Mouse (Mus musculus): ENCODE measurements around the gene Brsk2.

Brsk2 gene

DNA sequence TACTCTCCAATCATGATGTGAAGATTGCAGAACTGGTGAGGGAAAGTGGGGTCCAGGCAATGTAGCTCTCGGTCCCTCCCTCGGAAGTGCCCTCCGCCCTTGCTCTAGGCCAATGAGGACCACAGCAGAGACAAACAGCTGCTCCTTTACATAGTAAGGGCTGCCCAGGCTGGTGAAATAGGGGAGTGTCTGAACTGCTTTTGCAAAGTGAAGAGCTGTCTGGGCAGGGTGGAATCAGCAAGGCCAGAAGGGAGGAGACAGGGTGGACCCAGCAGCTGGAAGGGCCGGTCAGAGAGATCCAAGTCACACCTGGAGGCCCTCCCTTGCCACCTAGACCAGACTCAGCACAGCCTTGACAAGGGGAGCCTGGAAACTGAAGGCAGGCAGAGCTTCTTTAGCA lies 76.4 kb downstream of the Brsk2 start:
- no peak for DNase-seq (ENCODE audit: low spot score in 2 of 2)

DNA sequence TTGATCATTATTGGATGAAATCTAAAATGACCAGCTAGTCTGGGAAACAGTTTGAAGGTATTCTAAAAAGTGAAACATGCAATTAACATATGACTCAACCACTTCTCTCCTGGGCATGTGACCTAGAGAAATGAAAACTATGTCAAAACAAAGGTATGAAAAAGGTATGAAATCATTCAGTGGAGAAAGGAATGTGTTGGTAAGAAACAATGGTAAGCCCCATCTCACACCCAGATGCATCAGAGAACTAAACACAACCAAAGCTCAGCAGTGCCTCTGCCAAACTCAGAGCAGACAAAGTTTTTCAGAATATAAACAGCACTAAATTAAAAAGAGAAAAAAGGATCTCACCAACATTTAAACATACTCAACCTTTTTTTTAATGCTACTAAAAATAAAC lies 80.5 kb downstream of the Brsk2 start:
- DNase-seq (ENCODE audit: low spot score in 2 of 2) = no peak

DNA sequence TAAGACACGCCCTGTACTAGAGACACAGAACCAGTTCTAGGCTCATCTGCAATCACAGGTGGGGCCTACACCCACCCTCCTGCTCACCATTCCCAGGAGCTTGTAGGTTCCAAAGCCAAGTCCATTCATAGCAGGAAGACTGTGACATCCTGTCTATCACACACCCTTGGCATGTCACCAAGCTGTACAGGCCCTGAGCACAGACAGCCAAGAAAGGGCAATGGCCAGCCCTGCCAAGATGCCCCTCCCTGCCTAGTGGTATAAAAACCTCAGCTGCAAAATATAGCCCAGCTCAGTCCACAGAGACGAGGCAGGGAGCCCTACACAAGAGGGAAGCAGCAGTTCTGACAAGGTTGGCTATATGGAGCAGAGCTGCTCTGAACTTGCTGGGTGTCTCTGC lies 84.6 kb downstream of the Brsk2 start:
- no peak for DNase-seq (ENCODE audit: low spot score in 2 of 2)

DNA sequence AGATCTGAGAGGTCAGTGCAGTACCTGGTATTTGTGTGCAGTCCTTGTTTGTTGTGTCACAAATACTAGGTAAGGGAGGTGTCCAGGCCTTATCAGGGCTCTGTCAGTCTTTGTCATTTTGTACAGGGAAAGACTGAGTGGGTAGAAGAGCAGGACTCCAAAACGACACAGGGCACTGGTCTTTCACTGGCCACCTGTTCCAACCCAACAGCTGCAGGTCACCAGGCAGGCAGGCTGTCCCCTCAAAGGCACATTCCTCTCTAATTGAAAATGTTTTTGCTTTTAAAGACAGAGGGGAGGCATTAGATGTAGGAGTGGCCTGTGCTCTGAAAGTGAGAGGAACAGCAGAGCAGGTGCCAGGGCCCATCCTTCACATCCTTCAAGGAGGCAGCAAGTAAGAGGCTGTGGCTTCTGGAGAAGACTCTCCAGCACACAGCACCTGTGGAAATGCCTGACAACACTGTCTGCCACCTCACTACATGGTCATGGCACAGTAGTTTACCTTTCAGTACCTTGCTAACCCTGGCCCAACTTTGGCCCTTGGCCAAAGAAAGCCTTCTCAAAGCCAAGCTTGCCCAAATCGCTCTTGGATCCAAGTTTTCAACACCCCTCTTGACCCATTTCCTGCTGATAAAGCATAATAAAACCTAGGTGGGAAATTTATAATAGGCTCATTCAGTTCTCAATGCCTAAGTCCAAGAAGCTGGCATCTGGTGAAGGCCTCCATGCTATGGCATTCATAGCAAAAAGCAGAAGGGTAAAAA lies 85.7 kb downstream of the Brsk2 start:
- DNase-seq (ENCODE audit: low spot score in 2 of 2) = no peak

DNA sequence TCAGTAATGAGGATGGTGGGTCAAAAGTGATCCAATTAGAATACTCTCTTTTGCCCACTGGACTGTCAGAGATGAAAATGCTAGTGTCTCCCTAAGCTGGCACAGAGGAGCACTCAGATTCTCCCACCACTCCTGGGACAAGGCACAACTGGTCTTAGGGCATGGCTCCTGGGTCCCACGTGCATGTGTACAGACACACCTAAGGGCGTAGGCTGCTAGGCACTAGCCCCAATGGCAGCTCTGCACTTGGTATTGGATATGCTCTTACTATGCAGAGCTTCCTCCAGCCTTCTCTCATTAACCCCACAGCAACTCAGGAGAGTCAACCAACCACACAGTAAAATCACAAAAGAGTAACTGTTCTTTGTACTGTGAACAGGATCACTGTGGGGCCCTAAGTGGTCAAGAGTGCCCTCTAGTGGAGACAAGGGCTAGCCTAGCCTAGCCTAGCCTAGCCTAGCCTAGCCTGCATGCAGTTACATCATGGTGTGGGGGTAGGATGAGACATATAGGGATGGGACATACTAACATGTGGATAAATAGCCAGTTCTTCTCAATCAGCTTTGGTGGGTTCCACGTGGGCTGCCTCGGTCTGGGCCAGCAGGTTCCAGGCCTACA lies 88.1 kb downstream of the Brsk2 start:
- DNase-seq (ENCODE audit: low spot score in 2 of 2) = no peak

DNA sequence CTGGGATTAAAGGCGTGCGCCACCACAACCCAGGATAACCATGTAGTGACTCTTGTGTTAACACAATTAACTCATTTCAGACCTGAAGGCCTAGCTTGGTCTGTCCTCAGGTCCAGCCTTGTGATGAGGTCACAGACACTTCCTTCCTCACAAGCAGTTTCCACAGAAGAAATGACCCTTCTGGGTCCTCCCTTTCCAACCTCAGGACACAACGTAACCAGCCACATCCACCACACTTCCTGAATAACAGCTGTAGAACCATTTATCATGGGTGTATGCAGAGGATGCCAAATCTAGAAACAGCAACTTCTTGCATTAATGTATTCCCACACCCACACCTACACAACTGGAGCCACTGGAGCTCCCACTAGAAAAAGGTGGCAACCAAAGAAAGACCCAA lies 91.2 kb downstream of the Brsk2 start:
- DNase-seq (ENCODE audit: low spot score in 2 of 2) = no peak

DNA sequence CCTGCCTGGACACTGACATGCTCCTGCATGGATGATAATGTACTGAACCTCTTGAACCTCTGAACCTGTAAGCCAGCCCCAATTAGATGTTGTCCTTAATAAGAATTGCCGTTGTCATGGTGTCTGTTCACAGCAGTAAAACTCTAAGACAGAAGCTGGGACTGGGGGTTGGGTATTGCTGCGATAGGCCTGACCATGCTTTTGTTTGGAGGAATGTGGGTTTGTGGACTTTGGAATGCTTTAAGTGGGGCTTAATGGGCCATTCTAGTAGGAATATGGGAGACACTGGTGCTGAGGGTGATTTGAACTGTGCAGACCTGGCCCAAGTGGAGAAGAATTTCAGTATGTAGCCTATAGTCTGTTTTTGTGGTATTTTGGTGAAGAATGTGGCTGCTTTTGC lies 95.8 kb downstream of the Brsk2 start:
- no peak for DNase-seq (ENCODE audit: low spot score in 2 of 2)

DNA sequence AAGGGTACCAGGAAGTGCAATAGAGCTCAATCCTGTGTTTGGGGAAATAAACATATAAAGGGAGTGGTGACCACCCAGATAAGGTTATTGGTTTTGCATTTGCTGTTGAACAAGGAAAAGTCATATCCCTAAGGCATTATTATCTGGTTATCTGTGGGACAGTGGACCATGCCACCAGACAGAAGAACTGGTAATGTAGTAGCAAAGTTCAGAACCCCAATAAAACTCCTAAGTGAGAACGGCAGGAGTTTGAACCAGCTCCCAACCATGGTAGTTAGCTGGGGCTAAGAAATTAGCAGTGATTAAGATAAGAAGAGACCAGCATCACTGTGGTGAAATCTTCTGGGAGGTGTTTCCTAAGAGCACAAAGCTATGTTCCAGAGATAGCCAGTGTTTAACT lies 96.4 kb downstream of the Brsk2 start:
- no peak for DNase-seq (ENCODE audit: low spot score in 2 of 2)

DNA sequence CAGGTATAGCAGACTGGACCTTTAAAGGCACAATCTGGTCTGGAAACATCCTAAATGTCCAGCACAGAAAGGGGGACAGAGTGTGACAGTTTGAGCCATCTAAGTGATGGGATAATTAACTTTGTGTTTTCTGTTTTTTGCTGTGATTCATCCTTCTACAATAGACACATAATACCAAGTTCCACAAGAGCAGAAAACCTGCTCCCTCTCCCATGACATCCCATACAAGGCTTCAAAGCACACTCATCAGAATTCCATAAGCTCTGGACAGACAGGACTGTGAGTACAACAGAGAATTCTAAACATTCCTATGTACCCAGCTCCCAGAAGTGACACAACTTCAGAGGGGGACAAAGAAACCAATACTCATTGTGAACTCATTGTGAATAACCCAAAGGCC lies 101.0 kb downstream of the Brsk2 start:
- DNase-seq (ENCODE audit: low spot score in 2 of 2) = no peak
